Mouse (Mus musculus): ENCODE data around the gene Slc26a9.

DNA sequence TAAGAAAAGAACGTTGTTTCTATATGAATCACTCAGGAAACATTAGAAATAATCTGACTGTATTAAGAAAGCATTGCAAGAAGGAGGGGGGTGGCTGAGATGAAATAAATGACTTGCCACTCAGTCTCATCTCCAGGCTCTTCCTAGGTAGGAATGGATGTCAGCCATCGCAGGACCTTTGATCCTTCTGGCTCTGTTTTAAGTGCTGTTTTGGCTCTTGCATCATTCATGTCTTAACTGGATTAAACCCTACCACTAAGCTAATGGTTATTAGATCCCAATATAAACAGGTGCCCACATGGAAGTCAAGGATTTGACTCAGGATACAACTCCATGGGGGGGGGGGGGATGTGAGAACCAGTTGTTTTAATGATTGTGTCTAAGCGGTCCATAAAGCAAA is 51.3 kb downstream of the Slc26a9 start:
- TF ChIP-seq CTCF (IDR thresholded peaks at IDR 0.05; ENCODE audit: extremely low read depth, insufficient read length, insufficient replicate concordance, low read depth, low read length) (no peak), POLR2A (IDR thresholded peaks at IDR 0.05; ENCODE audit: low read depth, low read length) (no peak)
